Mouse (Mus musculus): Measurements from ENCODE around the gene Krt28.

Krt28 gene

GRCm38 (mm10) chr11:99364412-99364811 lies 10.3 kb downstream of the Krt28 start:
- peak; percentile 46 for DNase-seq

DNA sequence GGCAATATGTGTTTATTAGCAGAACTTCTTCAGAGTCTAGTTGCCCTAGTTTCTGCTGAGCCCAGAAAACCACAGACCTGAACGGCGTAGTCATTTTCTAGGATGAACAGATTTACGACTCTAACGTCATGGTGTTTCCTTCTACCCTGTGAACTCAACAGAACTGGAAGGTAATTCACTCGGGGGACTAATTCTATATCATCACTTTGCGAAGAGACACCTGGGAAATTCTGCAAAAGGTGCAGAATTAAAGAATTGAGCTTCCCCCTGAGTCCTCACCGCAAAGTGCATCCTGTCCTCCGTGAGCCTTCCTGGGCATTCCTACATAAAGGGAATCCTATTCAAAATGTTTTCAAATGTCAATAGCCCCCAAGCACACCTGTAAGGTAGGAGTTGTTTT lies 13.3 kb downstream of the Krt28 start:
- DNase-seq = no peak

GRCm38 (mm10) chr11:99351004-99351403 lies 23.7 kb downstream of the Krt28 start, which contains the start of gene Krt27:
Gene Krt27, minus strand, starts transcription at chr11:99351104.
- DNase-seq = no peak

GRCm38 (mm10) chr11:99339299-99339847 lies 35.3 kb downstream of the Krt28 start:
- no peak for DNase-seq

DNA sequence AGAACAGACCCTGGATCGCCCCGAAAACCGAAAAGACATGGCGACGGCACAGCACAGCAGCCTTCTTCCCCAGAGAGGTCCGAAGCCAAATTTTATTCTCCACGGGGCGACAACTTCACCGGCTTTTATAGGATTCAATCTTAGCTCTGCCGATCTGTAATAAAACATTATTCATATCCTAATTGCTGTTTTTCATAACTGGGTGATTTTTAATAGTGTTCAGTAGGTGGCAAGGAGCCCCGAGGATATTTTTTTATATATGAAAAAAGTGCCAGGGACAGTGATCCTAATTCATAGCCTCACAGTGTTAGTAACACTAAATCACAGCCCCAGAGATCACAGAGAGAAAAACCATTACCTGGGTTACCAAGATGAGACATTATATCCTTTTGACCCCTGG lies 36.8 kb downstream of the Krt28 start, which contains the start of gene Krt26:
Krt26 (minus strand) TSS at position 101 of the 400 bp plus-strand sequence.
- no peak for DNase-seq

DNA sequence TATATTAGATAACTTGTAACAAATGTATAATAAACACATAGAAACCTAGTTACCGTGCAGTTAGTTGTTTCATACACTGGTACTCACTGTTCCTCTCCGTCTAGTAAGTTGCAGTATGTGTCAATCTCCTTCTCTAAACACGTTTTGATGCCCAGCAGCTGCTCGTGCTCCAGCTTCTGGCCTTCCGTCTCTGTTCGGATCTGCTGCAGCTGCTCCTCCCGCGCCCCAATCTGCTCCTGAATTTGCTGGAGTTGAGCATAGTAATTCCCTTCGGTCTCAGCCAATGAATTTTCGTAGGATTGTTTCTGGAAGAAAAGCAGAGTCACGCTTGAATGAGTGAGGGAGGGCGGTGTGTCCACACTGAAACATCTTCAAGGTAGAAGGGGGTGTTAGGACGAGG lies 41.3 kb downstream of the Krt28 start:
- peak; percentile 20 for DNase-seq

GRCm38 (mm10) chr11:99329655-99330054 lies 45.0 kb downstream of the Krt28 start:
- DNase-seq = no peak

DNA sequence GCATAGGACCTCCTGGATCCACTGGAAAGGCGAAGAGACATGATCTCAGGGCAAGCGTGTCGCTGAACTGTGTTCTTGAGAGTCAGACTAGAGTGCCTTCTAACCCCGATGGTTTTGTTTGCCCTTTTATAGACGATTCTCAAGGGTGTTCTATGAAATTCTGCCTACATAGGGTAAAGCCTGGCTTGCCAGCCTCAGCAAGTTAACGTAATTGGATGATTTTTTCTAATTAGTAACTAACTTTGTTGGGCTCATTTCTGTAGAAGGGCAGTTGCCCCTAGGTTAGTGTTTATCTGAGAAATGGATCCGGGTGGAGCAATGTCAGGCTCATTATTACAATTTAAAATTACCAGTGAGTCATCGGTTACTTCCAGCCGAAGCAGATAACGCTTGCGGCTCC lies 51.9 kb downstream of the Krt28 start, which contains the start of gene Krt25:
Krt25 (minus strand) TSS at position 101 of the 400 bp plus-strand sequence.
- DNase-seq = no peak

GRCm38 (mm10) chr11:99321094-99321493 lies 53.6 kb downstream of the Krt28 start:
- no peak for DNase-seq

DNA sequence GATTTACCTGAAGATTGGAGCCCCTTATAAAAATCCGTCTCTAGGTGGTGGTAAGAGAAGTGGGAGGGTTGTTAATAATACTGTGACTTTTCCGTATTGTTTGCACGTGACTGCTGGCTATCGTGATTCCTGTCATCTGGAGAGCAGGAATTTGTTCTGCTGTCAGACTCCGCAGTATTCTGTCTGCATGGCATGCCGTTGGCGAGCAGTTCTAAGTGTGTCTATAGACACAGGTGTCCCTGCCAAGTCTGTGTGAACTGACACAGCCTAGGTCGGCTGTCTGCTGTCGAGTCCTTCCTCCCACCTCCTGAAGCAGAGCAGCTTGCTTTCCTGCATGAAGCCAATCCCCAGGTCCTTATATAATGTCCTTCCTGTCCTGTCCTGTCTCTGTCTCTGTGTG lies 55.6 kb downstream of the Krt28 start:
- DNase-seq = no peak

DNA sequence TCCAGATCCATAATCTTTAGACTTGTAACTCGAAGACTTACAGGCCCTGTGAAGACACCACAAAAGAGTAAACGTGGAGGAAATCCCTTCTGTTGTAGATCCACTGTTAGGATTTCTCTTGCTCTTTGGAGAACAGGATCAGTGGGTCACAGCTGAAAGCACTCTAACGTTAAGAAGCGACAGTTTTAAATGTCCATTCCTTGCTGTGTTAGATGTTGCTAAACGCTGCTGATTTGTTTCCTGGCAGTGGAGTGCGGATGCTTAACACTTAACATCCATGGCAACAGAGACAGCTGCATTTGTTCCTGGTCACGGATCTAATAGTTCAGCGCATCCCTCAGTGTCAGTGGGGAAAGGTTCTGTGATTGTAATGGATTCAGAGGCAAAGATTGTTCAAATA lies 58.2 kb downstream of the Krt28 start:
- DNase-seq = peak; percentile 29
